Mouse (Mus musculus) liver, adult 2 months (tissue): Measurements from ENCODE around the gene Dok3.

Source experiments
- CTCF ChIP-seq: fragments of 200-500 bp; IDR thresholded peaks from 2 replicates; pipeline ENCODE4 v1.5.1; 2011; ENCODE audit warnings: low read depth, low read length, control low read depth
- POLR2A ChIP-seq: fragments of 200-500 bp; IDR thresholded peaks from 2 replicates; pipeline ENCODE4 v1.6.1; 2011; ENCODE audit warnings: low read length, control low read depth; ENCODE audit not compliant: insufficient read depth; ENCODE audit errors: extremely low read depth

- TF ChIP-seq POLR2A, result no peak
- no peak for TF ChIP-seq CTCF
Measured at GRCm38 (mm10) chr13:55475750-55476149, 53.3 kb downstream of the Dok3 start.
